Mouse (Mus musculus): ENCODE measurements at regions not wholly inside any gene's neighbourhood (a gene's known extent, or its start where the extent isn't known, plus 50 kb on each side); places are given as distances from the start of the nearest gene placed in this dataset.

DNA sequence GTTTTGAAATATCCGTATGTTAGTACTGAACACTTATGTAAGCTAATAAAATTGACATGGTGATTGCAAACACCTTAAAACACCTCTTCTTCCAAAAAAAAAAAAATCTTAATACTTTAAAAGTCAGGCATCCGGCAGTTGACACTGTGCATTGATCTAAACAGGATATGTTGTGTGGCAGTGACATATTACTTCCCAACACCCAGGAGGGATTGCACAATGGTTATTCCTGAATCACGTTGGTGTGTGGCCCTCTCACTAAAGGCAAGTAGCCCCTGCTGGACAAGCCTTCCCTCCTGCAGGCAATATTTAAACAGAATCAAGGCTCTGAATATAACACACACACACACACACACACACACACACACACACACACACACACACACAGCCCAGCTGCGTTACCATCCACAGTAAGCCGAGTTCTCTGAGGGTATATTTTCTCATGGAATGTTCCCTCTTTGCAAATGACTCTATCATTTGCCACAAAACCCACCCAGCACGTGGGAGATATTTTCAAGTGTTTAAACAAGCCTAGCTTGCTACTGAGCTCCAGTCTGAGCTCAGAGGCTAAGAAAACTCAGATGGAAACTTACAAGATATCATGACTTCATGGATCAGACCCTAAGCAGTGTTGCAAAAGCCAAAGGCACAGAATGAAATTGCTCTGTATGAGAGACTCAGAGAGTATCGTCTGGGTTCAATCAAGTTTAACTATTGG lies 128.8 kb upstream of the Lyplal1 start:
- H3K9me3 ChIP-seq (ENCODE audit: low read depth, low read length): no peaks in the 10 kb centered on the region
- H3K9ac ChIP-seq: no peak overlapping the region
- H3K4me3 ChIP-seq (ENCODE audit: low read depth, low read length): no peak overlapping the region
- H3K4me2 ChIP-seq: no peak overlapping the region
- H3K27ac ChIP-seq (ENCODE audit: low read depth): peak overlapping the region; percentile 60; the same call in 1 of the 2 replicates
- TF ChIP-seq CTCF (IDR thresholded peaks at IDR 0.05; ENCODE audit: low read depth): peak; percentile 35
- H3K4me1 ChIP-seq (ENCODE audit: insufficient read depth): peaks cover 6% of the 10 kb centered on the region
- H3K36me3 ChIP-seq (ENCODE audit: insufficient read depth): no peaks in the 10 kb centered on the region
- ATAC-seq (ENCODE audit: insufficient read depth): peak; percentile 21; the same call in 1 of the 2 replicates
- no peaks in the 10 kb centered on the region for H3K27me3 ChIP-seq (ENCODE audit: insufficient read depth, low read length)
- 27% methylated on average over 7 of the region's 7 CpGs for WGBS
- peak; percentile 50 for DNase-seq

DNA sequence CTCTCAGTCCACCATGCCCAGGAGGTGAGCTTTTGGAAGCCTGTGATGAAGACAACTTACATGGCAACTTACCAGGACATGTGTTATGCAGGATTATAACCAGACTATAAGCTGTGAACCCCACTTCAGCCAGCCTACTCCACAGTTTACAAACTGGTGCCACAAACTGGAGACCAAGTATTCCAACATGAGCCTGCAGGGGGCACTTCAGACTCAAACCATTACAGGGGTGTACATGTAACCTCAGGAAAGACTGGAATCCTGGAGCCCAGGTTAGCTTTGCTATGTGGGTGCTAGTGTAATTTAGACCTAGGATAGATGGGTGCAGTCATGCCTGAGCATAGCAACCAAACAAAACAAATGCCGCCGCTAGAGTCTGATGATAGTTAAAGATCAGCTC lies 124.0 kb upstream of the Lyplal1 start:
- Histone ChIP-seq H3K4me3 (ENCODE audit: low read depth, low read length) (no peak overlapping the region), H3K4me2 (no peak overlapping the region), H3K27me3 (ENCODE audit: insufficient read depth, low read length) (no peaks in the 10 kb centered on the region), H3K36me3 (ENCODE audit: insufficient read depth) (no peaks in the 10 kb centered on the region), H3K9me3 (ENCODE audit: low read depth, low read length) (no peaks in the 10 kb centered on the region), H3K4me1 (ENCODE audit: insufficient read depth) (peaks cover 8% of the 10 kb centered on the region; the same call in 1 of the 2 replicates), H3K9ac (no peak overlapping the region), H3K27ac (ENCODE audit: low read depth) (no peak overlapping the region)
- DNase-seq (no peak), ATAC-seq (ENCODE audit: insufficient read depth) (no peak)
- TF ChIP-seq CTCF (IDR thresholded peaks at IDR 0.05; ENCODE audit: low read depth): peak; percentile 30; the same call in 1 of the 2 replicates
- WGBS: 98% methylated on average over 2 of the region's 2 CpGs

DNA sequence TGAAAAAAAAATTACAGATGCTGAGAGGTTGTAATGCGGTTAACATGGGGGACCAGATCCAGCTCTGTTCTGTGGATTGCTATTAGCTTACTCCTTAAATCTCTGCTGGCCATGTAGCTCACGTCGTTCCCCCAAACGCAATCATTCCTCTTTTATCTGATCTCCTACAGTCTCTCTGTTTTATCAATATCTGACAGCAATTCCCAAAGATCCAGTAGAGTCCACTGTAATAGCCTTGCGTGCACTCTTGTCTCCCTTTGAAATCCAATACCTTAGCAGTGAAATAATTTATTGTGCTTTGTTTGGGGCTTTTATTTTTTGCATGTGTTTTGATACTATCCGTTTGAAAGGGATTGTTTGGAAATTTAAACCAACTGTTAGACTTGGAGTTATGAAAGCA lies 120.4 kb upstream of the Lyplal1 start:
- no peak overlapping the region for H3K4me2 ChIP-seq
- H3K27ac ChIP-seq (ENCODE audit: low read depth): no peak overlapping the region
- no peaks in the 10 kb centered on the region for H3K9me3 ChIP-seq (ENCODE audit: low read depth, low read length)
- H3K27me3 ChIP-seq (ENCODE audit: insufficient read depth, low read length): no peaks in the 10 kb centered on the region
- no peaks in the 10 kb centered on the region for H3K36me3 ChIP-seq (ENCODE audit: insufficient read depth)
- H3K4me1 ChIP-seq (ENCODE audit: insufficient read depth): peaks cover 9% of the 10 kb centered on the region; the same call in 1 of the 2 replicates
- TF ChIP-seq CTCF (IDR thresholded peaks at IDR 0.05; ENCODE audit: low read depth): no peak
- H3K4me3 ChIP-seq (ENCODE audit: low read depth, low read length): no peak overlapping the region
- H3K9ac ChIP-seq: no peak overlapping the region
- ATAC-seq (ENCODE audit: insufficient read depth): no peak
- DNase-seq: no peak
- 45% methylated on average over 6 of the region's 6 CpGs for WGBS

DNA sequence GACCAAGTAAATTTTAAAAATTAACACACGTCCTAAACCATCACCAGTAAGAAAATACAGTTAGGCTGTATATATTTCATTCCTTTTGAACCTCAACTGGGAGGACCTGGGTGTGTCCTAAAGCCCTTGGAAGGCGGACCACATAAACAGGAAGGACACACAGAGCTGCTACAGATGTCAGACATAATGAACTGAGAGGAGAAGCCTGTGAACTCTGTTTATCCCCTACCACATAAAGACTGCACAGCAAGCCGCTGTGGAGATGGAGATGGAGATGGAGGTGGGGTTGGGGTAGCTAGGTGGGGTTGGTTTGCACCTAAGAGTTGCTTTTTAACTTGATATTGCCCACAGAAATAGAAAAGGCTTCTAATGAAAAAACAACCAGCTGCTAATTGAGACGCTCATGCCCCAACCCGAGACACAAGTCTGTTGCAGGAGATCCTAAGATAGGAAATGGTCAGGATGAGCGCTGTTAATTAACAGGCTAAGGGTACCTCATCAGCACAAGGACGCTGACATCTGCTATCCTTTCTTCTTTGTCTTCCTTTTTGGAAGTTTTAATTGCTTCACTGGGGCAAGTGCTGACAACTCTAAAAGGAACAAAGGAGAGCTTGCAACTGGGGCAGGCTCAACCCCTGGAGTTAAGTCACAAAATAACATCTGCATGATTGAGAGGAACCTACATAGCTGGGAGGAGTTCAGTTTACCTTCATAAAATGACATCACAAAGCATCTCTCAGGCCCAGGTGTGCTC lies 119.3 kb upstream of the Lyplal1 start:
- Histone ChIP-seq H3K4me2 (no peak overlapping the region), H3K36me3 (ENCODE audit: insufficient read depth) (no peaks in the 10 kb centered on the region), H3K4me3 (ENCODE audit: low read depth, low read length) (no peak overlapping the region), H3K9ac (no peak overlapping the region), H3K27me3 (ENCODE audit: insufficient read depth, low read length) (no peaks in the 10 kb centered on the region), H3K9me3 (ENCODE audit: low read depth, low read length) (no peaks in the 10 kb centered on the region), H3K4me1 (ENCODE audit: insufficient read depth) (peaks cover 9% of the 10 kb centered on the region; the same call in 1 of the 2 replicates), H3K27ac (ENCODE audit: low read depth) (no peak overlapping the region)
- peak; percentile 78 for DNase-seq
- no peak for TF ChIP-seq CTCF (IDR thresholded peaks at IDR 0.05; ENCODE audit: low read depth)
- WGBS: 42% methylated on average over 7 of the region's 7 CpGs
- ATAC-seq (ENCODE audit: insufficient read depth): peak; percentile 74

DNA sequence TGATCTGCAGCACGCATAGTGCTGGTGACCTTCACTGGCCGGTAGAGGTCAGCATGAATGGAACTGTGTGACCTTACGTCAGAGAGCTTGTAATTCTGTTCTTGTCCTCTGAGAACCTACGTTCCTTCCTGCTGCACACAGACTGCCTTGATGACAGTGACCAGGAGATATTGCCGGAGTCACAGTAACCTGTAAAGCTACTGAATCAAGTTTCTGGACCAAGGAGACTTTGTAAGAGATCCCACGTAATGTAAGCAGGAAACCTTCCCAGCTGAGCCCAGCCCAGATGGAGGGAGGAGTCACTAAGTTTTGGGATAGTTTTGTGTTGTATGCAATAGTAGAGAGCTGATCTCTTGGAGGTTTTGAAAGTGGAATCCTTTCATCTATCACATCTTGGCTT lies 117.4 kb upstream of the Lyplal1 start:
- Histone ChIP-seq H3K4me2 (no peak overlapping the region), H3K4me3 (ENCODE audit: low read depth, low read length) (no peak overlapping the region), H3K27me3 (ENCODE audit: insufficient read depth, low read length) (no peaks in the 10 kb centered on the region), H3K36me3 (ENCODE audit: insufficient read depth) (no peaks in the 10 kb centered on the region), H3K4me1 (ENCODE audit: insufficient read depth) (peaks cover 9% of the 10 kb centered on the region; the same call in 1 of the 2 replicates), H3K9ac (no peak overlapping the region), H3K9me3 (ENCODE audit: low read depth, low read length) (no peaks in the 10 kb centered on the region), H3K27ac (ENCODE audit: low read depth) (no peak overlapping the region)
- no peak for TF ChIP-seq CTCF (IDR thresholded peaks at IDR 0.05; ENCODE audit: low read depth)
- no peak for DNase-seq
- WGBS: 82% methylated on average over 6 of the region's 6 CpGs
- ATAC-seq (ENCODE audit: insufficient read depth): no peak

DNA sequence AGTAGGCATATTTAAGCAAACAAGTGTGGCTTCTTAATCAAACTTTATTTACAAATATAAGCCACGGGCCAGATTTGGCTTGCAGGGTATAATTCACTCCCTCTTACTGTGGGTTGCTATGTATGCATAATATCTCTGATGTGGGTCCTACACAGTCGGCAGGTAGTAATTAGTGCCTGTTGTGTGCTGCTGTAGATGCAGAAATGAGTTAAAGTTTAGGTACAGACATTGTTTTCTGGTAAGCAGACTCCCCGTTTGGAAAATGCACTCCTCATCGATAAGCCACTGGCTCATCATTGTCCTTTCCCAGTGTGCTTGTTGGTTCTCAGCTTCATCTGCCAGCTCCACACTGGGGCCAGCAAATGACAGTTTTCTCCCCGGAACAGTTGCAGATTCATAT lies 113.4 kb upstream of the Lyplal1 start:
- Histone ChIP-seq H3K4me2 (no peak overlapping the region), H3K27ac (ENCODE audit: low read depth) (no peak overlapping the region), H3K4me1 (ENCODE audit: insufficient read depth) (no peaks in the 10 kb centered on the region), H3K27me3 (ENCODE audit: insufficient read depth, low read length) (no peaks in the 10 kb centered on the region), H3K9ac (no peak overlapping the region), H3K36me3 (ENCODE audit: insufficient read depth) (no peaks in the 10 kb centered on the region), H3K9me3 (ENCODE audit: low read depth, low read length) (no peaks in the 10 kb centered on the region), H3K4me3 (ENCODE audit: low read depth, low read length) (no peak overlapping the region)
- TF ChIP-seq CTCF (IDR thresholded peaks at IDR 0.05; ENCODE audit: low read depth): no peak
- DNase-seq (no peak), ATAC-seq (ENCODE audit: insufficient read depth) (no peak)
- 71% methylated on average over 5 of the region's 5 CpGs for WGBS

DNA sequence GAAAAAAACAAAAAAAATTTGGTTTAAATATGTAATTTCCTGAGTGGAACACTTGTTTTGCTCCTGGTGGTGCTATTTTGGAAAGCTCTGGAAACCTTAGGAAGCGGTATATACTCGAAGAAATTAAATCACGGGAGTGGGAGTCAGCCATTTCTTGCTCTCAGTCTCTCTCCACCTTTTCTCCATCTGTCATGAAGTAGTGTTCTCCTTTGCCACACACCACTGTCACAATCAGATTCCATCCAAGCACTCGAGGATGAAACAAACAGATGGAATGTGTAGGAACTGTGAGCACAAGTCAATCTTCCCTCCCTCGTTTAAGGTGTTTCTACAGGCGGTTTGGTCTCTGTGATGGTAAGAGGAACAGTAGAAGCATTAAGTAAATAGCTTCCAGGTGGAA lies 112.7 kb upstream of the Lyplal1 start:
- ATAC-seq (ENCODE audit: insufficient read depth): no peak
- H3K36me3 ChIP-seq (ENCODE audit: insufficient read depth): no peaks in the 10 kb centered on the region
- WGBS: 69% methylated on average over 6 of the region's 6 CpGs
- H3K4me2 ChIP-seq: no peak overlapping the region
- no peaks in the 10 kb centered on the region for H3K27me3 ChIP-seq (ENCODE audit: insufficient read depth, low read length)
- no peak for TF ChIP-seq CTCF (IDR thresholded peaks at IDR 0.05; ENCODE audit: low read depth)
- no peak overlapping the region for H3K27ac ChIP-seq (ENCODE audit: low read depth)
- DNase-seq: no peak
- no peak overlapping the region for H3K9ac ChIP-seq
- no peak overlapping the region for H3K4me3 ChIP-seq (ENCODE audit: low read depth, low read length)
- H3K9me3 ChIP-seq (ENCODE audit: low read depth, low read length): no peaks in the 10 kb centered on the region
- no peaks in the 10 kb centered on the region for H3K4me1 ChIP-seq (ENCODE audit: insufficient read depth)

Data from lung, embryonic 14.5 days (tissue).